Mouse (Mus musculus) adrenal gland, adult 18-20 months (tissue): Measurements from ENCODE around the gene Cep250. TPM values are rescaled to one million over a fixed set of nuclear protein-coding genes. Genes with fewer than 3 reads are reported as not detected.
"Not testable (repeated sequence)": the region's sequence is repeated elsewhere in the genome, so short reads cannot be mapped to it uniquely, and the experiment has no call there.

Experiments used
- DNase-seq, 2 experiments: peaks; one replicate each; pipeline ENCODE4 v3.0.0; 2021 to 2022; ENCODE audit warnings: low spot score in 2 of 2
- long read RNA-seq, 2 experiments: library from polyadenylated mRNA; stranded (forward); transcript quantifications; one replicate each; pipeline ENCODE4 v2.0.0; 2021
- total RNA-seq, 2 experiments: library from RNA; stranded (reverse); gene quantifications; 1 replicate in 1 of 2; 2 replicates in 1 of 2; pipeline ENCODE4 v1.2.3; 2021

Gene Cep250
- total RNA-seq, result 10 to 100 TPM in 1 of 2 experiments, 1 to 10 TPM in 1; 9.9 to 10.7 TPM
- long read RNA-seq, experiment 1, partial matches to known transcripts, result 4 of 5 reads
- long read RNA-seq, experiment 1, other reads (novel, unspliced or antisense), result 1 of 5 reads
- long read RNA-seq, experiment 2, partial matches to known transcripts, result 0 of 6 reads
- long read RNA-seq, experiment 2, other reads (novel, unspliced or antisense), result 6 of 6 reads

GRCm38 (mm10) chr2:155956134-155957059 is at the start of gene Cep250:
TSS of gene Cep250 (plus strand) at chr2:155956458.
- peak; percentile 83 to 85 for DNase-seq

- no peak for DNase-seq
Measured at GRCm38 (mm10) chr2:155914684-155915083, 41.6 kb upstream of the Cep250 start.

- no peak for DNase-seq
Measured at GRCm38 (mm10) chr2:155923143-155923542, 33.1 kb upstream of the Cep250 start.

GRCm38 (mm10) chr2:155925213-155925612 is 31.0 kb upstream of the Cep250 start:
- DNase-seq, result not testable (repeated sequence)

GRCm38 (mm10) chr2:155928711-155929345 is 27.4 kb upstream of the Cep250 start:
- no peak for DNase-seq

- peak; percentile 85 to 88 for DNase-seq
Measured at GRCm38 (mm10) chr2:155929531-155930442, 26.5 kb upstream of the Cep250 start, which contains the start of gene Uqcc1. TSS of gene Uqcc1 (minus strand) at chr2:155930310.

GRCm38 (mm10) chr2:155939897-155940529 is 16.2 kb upstream of the Cep250 start:
- no peak for DNase-seq

GRCm38 (mm10) chr2:155940681-155941080 is 15.6 kb upstream of the Cep250 start, which contains the start of gene Gm15557:
TSS of gene Gm15557 (plus strand) at chr2:155940728.
- DNase-seq, result no peak

- peak; percentile 56 to 64 for DNase-seq
Measured at GRCm38 (mm10) chr2:155941697-155942442, 14.4 kb upstream of the Cep250 start.

GRCm38 (mm10) chr2:155943463-155943862 is 12.8 kb upstream of the Cep250 start:
- no peak for DNase-seq

- no peak for DNase-seq
Measured at GRCm38 (mm10) chr2:155944685-155945084, 11.6 kb upstream of the Cep250 start.

GRCm38 (mm10) chr2:155945124-155945523 is 11.1 kb upstream of the Cep250 start, which contains the start of gene Gdf5:
TSS of gene Gdf5 (minus strand) at chr2:155945367.
- DNase-seq, result no peak

GRCm38 (mm10) chr2:155945580-155945979 is 10.7 kb upstream of the Cep250 start:
- DNase-seq, result no peak

- peak; percentile 79 to 84 for DNase-seq
Measured at GRCm38 (mm10) chr2:155946069-155946468, 10.2 kb upstream of the Cep250 start.

GRCm38 (mm10) chr2:155946499-155946898 is 9.8 kb upstream of the Cep250 start:
- no peak for DNase-seq

- no peak for DNase-seq
Measured at GRCm38 (mm10) chr2:155947390-155948002, 8.8 kb upstream of the Cep250 start.

GRCm38 (mm10) chr2:155949362-155949761 is 6.9 kb upstream of the Cep250 start:
- no peak for DNase-seq

GRCm38 (mm10) chr2:155952006-155952405 is 4.3 kb upstream of the Cep250 start:
- peak; percentile 37 to 48 for DNase-seq

- DNase-seq, result no peak
Measured at GRCm38 (mm10) chr2:155959981-155960380, 3.7 kb downstream of the Cep250 start.
